12 mouse cellular contexts compared by ENCODE assay signal in genomic region chr19:17813449-17813990, GRCm38 (mm10). TPM values are rescaled to one million over a fixed set of nuclear protein-coding genes. Genes with fewer than 3 reads are reported as not detected.
"Had no signal": no experiment of that assay in that cellular context is flagged by ENCODE, and none has a peak within 500 bp of the region (broad histone marks: within the 10 kb centered on the region; RNA-seq: fewer than 3 reads in every experiment).

No protein-coding gene starts in this region.

- H3K9me3 ChIP-seq: hindbrain, embryonic 15.5 days; limb, embryonic 12.5 days; midbrain, embryonic 10.5 days; neural tube, embryonic 15.5 days had no signal

- H3K4me1 ChIP-seq: hindbrain, embryonic 15.5 days; limb, embryonic 12.5 days; midbrain, embryonic 10.5 days; neural tube, embryonic 15.5 days had no signal

- H3K36me3 ChIP-seq: hindbrain, embryonic 15.5 days; limb, embryonic 12.5 days; midbrain, embryonic 10.5 days; neural tube, embryonic 15.5 days had no signal

- DNase-seq: kidney, adult 2 months; kidney, postnatal 36 days; layer of hippocampus, adult 9-11 months; layer of hippocampus, postnatal 36 days; midbrain, embryonic 14.5 days; right cerebral cortex, postnatal 25 days; thymus, postnatal 36 days had no signal

- H3K27me3 ChIP-seq: hindbrain, embryonic 15.5 days; limb, embryonic 12.5 days; neural tube, embryonic 15.5 days had no signal

- H3K27ac ChIP-seq: hindbrain, embryonic 15.5 days; limb, embryonic 12.5 days; midbrain, embryonic 10.5 days; neural tube, embryonic 15.5 days had no signal

- H3K4me2 ChIP-seq: hindbrain, embryonic 15.5 days; limb, embryonic 12.5 days; neural tube, embryonic 15.5 days had no signal

- H3K9ac ChIP-seq: hindbrain, embryonic 15.5 days; limb, embryonic 12.5 days; neural tube, embryonic 15.5 days had no signal

- H3K4me3 ChIP-seq: hindbrain, embryonic 15.5 days; limb, embryonic 12.5 days; midbrain, embryonic 10.5 days; myocyte; neural tube, embryonic 15.5 days had no signal

RNA-seq across cellular contexts. Expression of gene Pcsk5, which starts 23.9 kb away (rescaled TPM):
- polyA plus RNA-seq: myocyte had no signal
